Mouse (Mus musculus): ENCODE data around the gene Odf2.

Gene Odf2

DNA sequence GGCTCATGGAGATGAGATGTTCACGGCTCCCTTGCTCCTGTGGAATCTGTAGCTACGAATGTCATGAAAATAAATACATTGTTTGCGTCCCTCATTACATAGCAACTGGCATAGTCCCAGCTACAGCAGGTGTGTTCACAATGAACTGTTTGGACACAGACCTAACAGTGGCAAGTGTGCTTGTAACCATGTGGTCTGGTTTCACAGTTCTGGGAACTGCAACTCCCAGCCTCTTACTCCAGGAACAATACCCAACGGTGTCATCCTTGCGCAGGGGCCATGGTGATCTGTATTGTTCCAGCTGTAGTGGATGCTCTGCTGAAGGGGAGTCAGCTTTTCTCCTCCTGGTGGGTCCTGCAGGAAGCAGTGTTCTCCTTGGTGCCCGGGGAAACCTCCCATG is 42.2 kb downstream of the Odf2 start:
- no peak for DNase-seq (ENCODE audit: low read depth, low spot score)

DNA sequence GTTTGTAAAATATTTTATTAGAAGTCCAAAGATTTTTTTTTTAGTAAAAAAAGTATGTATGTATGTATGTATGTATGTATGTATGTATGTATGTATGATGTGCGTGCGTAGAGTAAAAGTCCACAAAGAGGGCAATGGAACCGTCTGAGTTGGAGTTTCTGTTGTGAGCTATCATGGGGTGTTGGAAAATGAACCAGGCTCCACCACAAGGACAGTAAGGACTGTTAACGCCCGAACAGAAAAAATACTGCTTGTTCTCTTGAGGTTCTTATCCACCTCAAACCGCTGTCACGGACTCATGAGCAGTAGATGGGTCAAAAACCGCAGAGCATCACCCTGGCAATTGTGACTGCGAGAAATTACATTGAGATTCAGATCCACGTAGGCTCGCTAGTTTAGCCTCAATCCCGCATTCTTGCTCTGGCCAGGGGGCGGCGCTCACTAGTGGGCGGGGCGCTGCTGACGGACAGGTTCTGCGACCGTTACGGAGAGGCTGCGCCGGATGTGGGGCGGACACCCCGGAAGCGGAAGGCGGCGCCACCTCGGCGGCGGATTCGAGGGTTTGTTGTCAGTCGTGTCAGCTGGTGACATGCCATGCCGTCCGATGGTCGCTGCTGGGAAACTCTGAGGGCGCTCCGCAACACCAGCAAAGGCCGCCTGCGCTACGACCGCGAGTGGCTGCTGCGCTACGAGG is 46.0 kb downstream of the Odf2 start, which contains the start of gene Gle1:
TSS of gene Gle1 (plus strand) at position 521 of the 694 bp plus-strand sequence.
- peak; percentile 87 for DNase-seq (ENCODE audit: low read depth, low spot score)

- DNase-seq (ENCODE audit: low read depth, low spot score) = no peak
These were observed 51.1 kb downstream of the Odf2 start for GRCm38 (mm10) chr2:29940073-29940472.

- no peak for DNase-seq (ENCODE audit: low read depth, low spot score)
These were observed 51.8 kb downstream of the Odf2 start for GRCm38 (mm10) chr2:29940826-29941225.

DNA sequence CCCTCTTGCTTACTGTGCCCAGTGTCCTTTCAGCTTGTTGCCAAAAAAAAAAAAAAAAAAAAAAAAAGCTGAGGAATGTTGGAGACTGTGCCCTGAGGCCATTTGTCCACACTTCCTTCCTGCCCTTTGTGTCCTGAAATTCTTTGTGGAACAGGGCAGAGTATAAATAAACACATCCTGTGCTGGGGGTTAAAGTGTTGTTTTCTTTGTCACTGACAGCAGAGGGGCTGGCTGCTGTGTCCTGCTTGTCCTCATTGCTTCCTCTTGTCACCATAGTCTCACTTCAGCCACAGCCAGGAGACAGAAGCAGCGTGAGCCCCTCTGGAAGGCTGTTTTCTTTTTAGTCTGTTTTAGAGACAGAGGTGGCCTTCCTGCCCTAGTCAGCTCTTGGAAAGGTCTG is 55.7 kb downstream of the Odf2 start:
- no peak for DNase-seq (ENCODE audit: low read depth, low spot score)

DNA sequence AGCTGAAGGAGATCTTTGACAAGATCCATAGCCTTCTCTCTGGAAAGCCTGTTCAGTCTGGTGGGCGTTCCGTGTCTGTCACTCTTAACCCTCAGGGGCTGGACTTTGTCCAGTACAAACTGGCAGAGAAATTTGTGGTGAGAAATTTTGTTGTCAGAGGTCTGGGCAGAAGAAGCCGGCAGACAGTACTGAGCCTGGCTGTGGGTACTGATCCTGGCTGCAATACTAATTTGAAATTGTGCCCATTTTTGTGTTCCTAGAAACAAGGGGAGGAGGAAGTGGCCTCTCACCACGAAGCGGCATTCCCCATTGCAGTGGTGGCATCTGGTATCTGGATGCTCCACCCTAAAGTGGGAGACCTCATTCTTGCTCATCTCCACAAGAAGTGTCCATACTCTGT is 59.9 kb downstream of the Odf2 start:
- no peak for DNase-seq (ENCODE audit: low read depth, low spot score)

GRCm38 (mm10) chr2:29961246-29961645 is 72.2 kb downstream of the Odf2 start:
- DNase-seq (ENCODE audit: low read depth, low spot score) = no peak

DNA sequence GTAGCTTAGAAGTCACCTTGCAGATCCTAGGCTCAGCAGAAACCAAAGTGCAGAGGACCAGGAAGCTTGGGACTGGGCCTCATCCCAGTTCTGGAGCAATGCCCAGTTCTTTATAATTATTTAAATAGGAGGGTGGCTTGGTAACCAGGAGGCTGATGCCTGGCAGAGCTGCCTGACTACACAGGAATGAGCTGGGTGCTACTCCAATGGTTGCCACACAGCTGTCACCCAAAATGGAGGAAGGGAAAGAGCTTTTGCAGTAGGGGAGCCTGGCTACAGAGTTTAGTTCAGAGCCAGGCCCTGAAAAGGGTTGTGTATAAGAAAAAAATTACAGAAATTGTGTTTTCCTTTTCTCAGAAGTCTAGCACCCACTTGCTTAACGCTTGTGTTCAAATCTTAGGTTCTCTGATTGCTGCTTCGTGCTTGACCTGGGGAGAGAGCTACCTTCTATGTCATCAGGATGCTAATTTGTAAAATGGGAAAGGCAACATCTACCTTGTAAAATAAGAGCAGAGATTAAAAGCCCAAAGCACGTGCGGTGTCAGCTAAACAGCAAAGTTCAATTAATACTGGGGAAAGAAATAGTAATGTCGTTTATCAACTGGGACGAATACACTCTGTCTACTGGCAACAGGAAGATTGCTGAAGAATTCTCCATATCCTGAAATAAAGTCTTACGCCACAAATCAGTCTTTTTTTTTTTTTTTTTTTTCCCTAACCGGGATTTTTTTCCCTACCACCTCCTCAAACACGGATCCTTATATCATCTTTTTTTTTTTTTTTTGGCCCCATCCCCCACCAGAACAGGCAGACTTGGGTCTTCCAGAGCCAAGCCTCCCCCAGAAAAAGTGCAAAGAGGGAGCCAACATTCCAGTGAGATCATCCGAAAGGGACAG is 75.6 kb downstream of the Odf2 start:
- no peak for DNase-seq (ENCODE audit: low read depth, low spot score)

GRCm38 (mm10) chr2:29965250-29965843 is 76.3 kb downstream of the Odf2 start, which contains the start of gene Sptan1:
Gene Sptan1 (plus strand): TSS chr2:29965560.
- peak; percentile 92 for DNase-seq (ENCODE audit: low read depth, low spot score)

DNA sequence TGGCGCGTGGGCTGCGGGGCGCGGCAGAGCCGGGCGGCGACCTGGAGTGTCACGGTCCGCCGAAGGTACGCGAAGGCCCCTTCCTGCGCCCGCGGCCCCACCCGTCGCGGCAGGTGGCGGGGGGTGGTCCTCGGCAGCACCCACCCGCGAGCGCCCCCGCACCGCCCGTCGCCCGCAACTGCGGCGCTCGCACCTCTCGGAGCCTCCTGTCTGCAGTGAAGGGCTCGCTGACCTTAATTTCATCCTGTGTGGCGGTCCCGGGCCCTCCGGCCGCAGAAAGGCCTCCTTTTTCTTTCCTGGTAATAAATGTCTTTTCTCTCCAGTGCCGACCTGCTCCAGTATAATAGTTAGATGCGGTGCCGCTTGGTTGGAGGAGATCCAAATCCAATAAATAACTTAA is 76.9 kb downstream of the Odf2 start:
- DNase-seq (ENCODE audit: low read depth, low spot score) = no peak

- DNase-seq (ENCODE audit: low read depth, low spot score) = no peak
These were observed 77.8 kb downstream of the Odf2 start for GRCm38 (mm10) chr2:29966826-29967225.

DNA sequence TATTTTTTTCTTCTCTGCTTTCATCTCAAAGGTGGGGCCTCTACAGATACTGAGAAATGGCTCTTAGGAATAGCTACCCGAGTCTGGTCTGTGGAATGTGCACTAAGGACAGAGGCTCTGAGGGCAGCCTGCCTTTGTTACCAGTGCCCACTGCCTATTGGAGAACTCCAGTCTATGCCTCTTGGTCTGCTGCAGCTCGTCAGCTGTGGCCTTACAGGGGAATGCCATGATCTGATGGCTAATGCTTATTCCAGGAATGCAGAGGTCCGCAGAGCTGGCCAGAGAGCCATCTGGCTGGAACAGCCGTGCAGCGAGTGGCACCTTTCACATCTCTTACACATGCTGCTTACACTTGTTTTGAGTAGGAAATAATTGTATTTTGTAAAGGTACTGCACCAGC is 78.7 kb downstream of the Odf2 start:
- no peak for DNase-seq (ENCODE audit: low read depth, low spot score)

- DNase-seq (ENCODE audit: low read depth, low spot score) = no peak
These were observed 79.6 kb downstream of the Odf2 start for GRCm38 (mm10) chr2:29968638-29969037.

DNA sequence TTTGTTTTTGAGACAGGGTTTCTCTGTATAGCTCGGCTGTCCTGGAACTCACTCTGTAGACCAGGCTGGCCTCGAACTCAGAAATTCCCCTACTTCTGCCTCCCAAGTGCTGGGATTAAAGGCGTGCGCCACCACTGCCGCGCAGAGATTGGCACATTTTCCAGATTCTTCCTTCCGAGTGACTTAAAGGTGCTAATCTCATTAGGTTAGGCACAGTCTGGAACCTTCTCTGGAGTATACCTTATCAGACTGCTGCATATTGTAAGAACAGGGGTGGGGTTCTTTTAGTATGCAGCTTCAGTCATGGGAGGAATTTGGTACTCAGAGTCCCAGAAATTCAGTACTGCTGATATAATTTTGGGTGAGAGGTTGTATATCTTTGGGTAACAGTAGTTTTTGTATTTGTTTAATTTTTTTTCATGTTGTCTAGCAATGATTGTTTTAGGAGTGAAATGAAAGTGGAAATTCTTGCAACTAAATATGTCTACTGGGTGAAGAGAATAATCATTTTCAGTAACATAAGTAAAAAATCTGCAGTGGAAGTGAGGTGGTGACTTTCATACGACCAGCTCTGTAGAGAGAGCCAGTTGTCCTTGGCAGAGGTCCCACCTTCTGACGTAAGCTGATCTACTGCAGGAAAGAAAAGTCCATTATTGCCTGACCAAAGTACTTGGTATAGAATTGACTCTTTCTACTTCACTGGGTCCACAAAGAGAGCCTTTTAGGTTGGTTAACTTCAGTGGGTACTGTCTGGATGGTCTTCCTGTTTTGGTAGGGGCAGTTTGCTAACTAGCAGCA is 83.0 kb downstream of the Odf2 start:
- no peak for DNase-seq (ENCODE audit: low read depth, low spot score)

DNA sequence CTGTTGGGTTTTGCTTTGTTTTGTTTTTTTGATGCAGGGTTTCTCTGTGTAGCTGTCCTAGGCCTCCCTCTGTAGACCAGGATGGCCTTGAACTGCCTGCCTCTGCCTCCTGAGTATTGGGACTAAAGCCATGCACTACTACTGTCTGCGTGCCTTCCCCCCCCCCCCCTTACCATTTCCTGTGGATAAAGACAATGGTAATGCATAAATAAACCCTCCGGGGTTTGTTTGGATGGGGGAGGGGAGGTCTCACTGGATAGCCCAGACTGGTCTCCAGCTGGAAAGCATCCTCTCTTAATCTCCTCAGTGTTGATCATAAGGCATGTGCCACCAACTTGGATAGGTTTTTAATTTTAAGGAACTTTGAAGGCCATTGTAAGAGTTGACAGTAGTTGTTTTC is 84.5 kb downstream of the Odf2 start:
- no peak for DNase-seq (ENCODE audit: low read depth, low spot score)

DNA sequence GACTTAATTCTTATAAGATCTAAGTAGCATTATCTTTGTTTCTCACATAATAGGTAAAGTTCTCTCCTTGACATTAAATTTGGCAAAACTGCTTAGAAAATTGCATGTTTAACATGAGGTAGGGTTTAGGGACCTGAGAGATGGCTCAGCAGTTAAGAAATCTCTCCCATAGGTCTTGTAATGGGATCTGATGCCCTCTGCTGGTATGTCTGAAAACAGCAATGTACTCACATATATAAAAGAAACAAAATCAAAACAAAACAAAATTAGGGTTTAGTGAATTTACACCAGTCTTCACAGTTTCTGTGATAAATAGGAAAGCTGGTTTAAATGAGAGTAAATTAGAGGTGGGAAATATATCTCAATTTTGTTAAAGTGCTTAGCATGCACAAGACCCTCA is 88.3 kb downstream of the Odf2 start:
- no peak for DNase-seq (ENCODE audit: low read depth, low spot score)

GRCm38 (mm10) chr2:29980661-29981060 is 91.6 kb downstream of the Odf2 start:
- DNase-seq (ENCODE audit: low read depth, low spot score) = no peak

Data from retina, postnatal 7 days (tissue).